Mouse (Mus musculus) ES-E14 (cell line): Measurements from ENCODE around the gene Shb. TPM values are rescaled to one million over a fixed set of nuclear protein-coding genes. Genes with fewer than 3 reads are reported as not detected.

ENCODE experiments used
- DNase-seq: peaks from one replicate; pipeline ENCODE4 v3.0.0-alpha.2; 2013; ENCODE audit warnings: low read depth, low spot score
- H3K27ac ChIP-seq: 2 replicates; pipeline ENCODE4 v1.5.1; 2012; ENCODE audit warnings: low read depth, mild to moderate bottlenecking, low read length, moderate library complexity, mixed read lengths; ENCODE audit not compliant: poor library complexity, insufficient read depth, severe bottlenecking
- H3K36me3 ChIP-seq: 2 replicates; pipeline ENCODE4 v1.6.1; 2012; ENCODE audit warnings: mild to moderate bottlenecking, low read length, moderate library complexity, mixed read lengths; ENCODE audit not compliant: control insufficient read depth, poor library complexity, insufficient read depth, severe bottlenecking
- H3K4me1 ChIP-seq, 2 experiments: fragments of 150-350 bp in 1 of 2; sonication (generic) in 1 of 2; 2 replicates each; pipeline ENCODE4 v1.6.1; 2012; ENCODE audit warnings: low read length in 2 of 2, mild to moderate bottlenecking in 1 of 2, mixed read lengths in 1 of 2; ENCODE audit not compliant: control insufficient read depth in 2 of 2, insufficient read depth in 2 of 2, poor library complexity in 1 of 2
- H3K4me3 ChIP-seq, 2 experiments: fragments of 150-350 bp in 1 of 2; sonication (generic) in 1 of 2; 2 replicates each; pipeline ENCODE4 v1.5.1; 2012; ENCODE audit warnings: low read length in 2 of 2, low read depth in 1 of 2, mild to moderate bottlenecking in 1 of 2, mixed read lengths in 1 of 2; ENCODE audit not compliant: insufficient read depth in 1 of 2, poor library complexity in 1 of 2, severe bottlenecking in 1 of 2
- H3K9ac ChIP-seq: 2 replicates; pipeline ENCODE4 v1.6.1; 2012; ENCODE audit warnings: low read depth, mild to moderate bottlenecking, low read length, mixed read lengths; ENCODE audit not compliant: poor library complexity, insufficient read depth, severe bottlenecking
- H3K9me3 ChIP-seq: fragments of 150-350 bp; sonication (generic); 2 replicates; pipeline ENCODE4 v1.6.1; 2012; ENCODE audit warnings: low read depth, mild to moderate bottlenecking, low read length; ENCODE audit not compliant: control insufficient read depth, insufficient read depth
- CHD2 ChIP-seq: IDR thresholded peaks from 2 replicates; pipeline ENCODE4 v1.6.1; 2014; ENCODE audit warnings: mild to moderate bottlenecking, low read depth, low read length, inconsistent platforms
- HCFC1 ChIP-seq: IDR thresholded peaks from 2 replicates; pipeline ENCODE4 v1.6.1; 2012; ENCODE audit warnings: low read length, inconsistent platforms, borderline replicate concordance; ENCODE audit not compliant: insufficient read depth
- MAFK ChIP-seq: IDR thresholded peaks from 2 replicates; pipeline ENCODE4 v1.6.1; 2014; ENCODE audit warnings: mild to moderate bottlenecking, low read depth, low read length, inconsistent platforms; ENCODE audit not compliant: insufficient read depth
- ZC3H11A ChIP-seq: IDR thresholded peaks from 2 replicates; pipeline ENCODE4 v1.6.1; 2012; ENCODE audit warnings: low read depth, mild to moderate bottlenecking, inconsistent platforms, low read length, borderline replicate concordance
- ZNF384 ChIP-seq: IDR thresholded peaks from 2 replicates; pipeline ENCODE4 v1.6.1; 2012; ENCODE audit warnings: low read depth, low read length, inconsistent platforms
- in situ Hi-C, 2 experiments: fragments of 600-800 bp; cut with MboI; formaldehyde crosslinking; loops; one replicate each; pipeline ENCODE4 v1.15.1; 2025; ENCODE audit warnings: low sequenced_read_pairs in 2 of 2, inconsistent platforms in 1 of 2; ENCODE audit not compliant: unreplicated experiment in 2 of 2
- total RNA-seq: library from RNA; depleted of rRNA; stranded (reverse); fragments of 300-350 nt; gene quantifications from 2 replicates; pipeline ENCODE4 v1.2.3, GENCODE M21; 2012

Shb gene
- total RNA-seq, 1 experiment, result 15.9 TPM

DNA sequence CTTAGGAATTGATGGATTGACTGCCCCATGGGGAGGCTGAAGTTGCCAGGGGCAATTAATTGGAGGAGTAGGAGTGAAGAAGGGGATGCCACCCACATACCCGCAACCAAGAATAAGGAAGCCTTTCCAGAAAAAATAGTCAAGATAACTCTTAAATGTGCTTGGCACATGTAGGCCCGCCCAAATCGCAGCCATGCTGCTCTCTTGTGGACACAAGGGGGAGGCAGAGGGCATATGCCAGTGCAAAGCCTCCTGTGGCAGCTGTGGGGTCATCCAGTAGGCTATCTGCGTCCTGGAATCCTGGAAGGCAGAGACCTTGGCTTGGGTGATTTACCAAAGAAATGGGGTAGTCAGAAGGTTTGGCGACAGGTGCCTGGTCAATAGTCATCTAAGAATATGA lies 17.2 kb upstream of the Shb start:
- Histone ChIP-seq H3K4me1 (peaks cover 0 to 3% of the 10 kb centered on the region in 2 experiments; a peak in 1 of 4 replicates), H3K9me3 (no peaks in the 10 kb centered on the region), H3K9ac (no peak overlapping the region), H3K4me3 (no peak overlapping the region), H3K27ac (no peak overlapping the region), H3K36me3 (no peaks in the 10 kb centered on the region)
- DNase-seq, result no peak
- in situ Hi-C loops, result no loop called here
- TF ChIP-seq HCFC1 (no peak), MAFK (no peak), ZC3H11A (peak; percentile 55; the same call in 1 of the 2 replicates)

- in situ Hi-C loops, result no loop called here
- Histone ChIP-seq H3K9me3 (no peaks in the 10 kb centered on the region), H3K27ac (no peak overlapping the region), H3K4me3 (no peak overlapping the region), H3K4me1 (no peaks in the 10 kb centered on the region; a peak in 1 of 4 replicates), H3K36me3 (no peaks in the 10 kb centered on the region), H3K9ac (no peak overlapping the region)
- TF ChIP-seq ZC3H11A (no peak), ZNF384 (no peak), HCFC1 (no peak), CHD2 (no peak), MAFK (no peak)
- no peak for DNase-seq
Observed at GRCm38 (mm10) chr4:45545851-45546250, 13.6 kb upstream of the Shb start.

DNA sequence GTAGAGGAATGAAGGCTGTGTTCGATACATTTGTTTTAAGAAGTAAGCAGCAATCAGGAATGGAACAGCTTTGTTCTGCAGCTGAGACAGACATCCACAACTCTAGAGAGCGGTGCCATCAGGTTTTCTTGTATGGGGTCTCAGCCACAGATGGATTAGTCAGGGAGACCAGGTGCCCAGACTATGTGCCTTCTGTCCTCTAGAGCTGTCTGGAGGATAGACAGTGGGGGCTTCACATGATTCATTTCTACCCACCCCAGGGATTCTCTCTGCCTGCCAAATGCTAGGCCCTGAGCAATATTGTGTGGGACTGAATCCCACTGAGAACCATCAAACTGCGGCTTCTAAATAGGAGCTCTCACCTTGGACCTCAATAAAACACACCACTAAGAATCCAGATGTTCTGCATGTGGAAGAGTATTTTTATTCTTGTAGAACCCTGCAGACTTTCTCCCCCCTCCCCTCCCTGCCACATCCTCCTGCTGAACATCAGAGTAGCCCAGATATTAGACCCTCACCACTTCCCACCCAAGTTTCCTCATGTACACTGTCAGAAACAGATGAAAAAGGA lies 11.3 kb upstream of the Shb start:
- no peaks in the 10 kb centered on the region for H3K9me3 ChIP-seq
- in situ Hi-C loops, result no loop called here
- H3K9ac ChIP-seq, result no peak overlapping the region
- H3K36me3 ChIP-seq, result no peaks in the 10 kb centered on the region
- H3K4me1 ChIP-seq, result no peaks in the 10 kb centered on the region; a peak in 1 of 4 replicates
- no peak for DNase-seq
- H3K27ac ChIP-seq, result no peak overlapping the region
- no peak overlapping the region for H3K4me3 ChIP-seq
- TF ChIP-seq ZNF384, result no peak
- TF ChIP-seq HCFC1, result no peak
- no peak for TF ChIP-seq ZC3H11A
- no peak for TF ChIP-seq CHD2
- TF ChIP-seq MAFK, result no peak

DNA sequence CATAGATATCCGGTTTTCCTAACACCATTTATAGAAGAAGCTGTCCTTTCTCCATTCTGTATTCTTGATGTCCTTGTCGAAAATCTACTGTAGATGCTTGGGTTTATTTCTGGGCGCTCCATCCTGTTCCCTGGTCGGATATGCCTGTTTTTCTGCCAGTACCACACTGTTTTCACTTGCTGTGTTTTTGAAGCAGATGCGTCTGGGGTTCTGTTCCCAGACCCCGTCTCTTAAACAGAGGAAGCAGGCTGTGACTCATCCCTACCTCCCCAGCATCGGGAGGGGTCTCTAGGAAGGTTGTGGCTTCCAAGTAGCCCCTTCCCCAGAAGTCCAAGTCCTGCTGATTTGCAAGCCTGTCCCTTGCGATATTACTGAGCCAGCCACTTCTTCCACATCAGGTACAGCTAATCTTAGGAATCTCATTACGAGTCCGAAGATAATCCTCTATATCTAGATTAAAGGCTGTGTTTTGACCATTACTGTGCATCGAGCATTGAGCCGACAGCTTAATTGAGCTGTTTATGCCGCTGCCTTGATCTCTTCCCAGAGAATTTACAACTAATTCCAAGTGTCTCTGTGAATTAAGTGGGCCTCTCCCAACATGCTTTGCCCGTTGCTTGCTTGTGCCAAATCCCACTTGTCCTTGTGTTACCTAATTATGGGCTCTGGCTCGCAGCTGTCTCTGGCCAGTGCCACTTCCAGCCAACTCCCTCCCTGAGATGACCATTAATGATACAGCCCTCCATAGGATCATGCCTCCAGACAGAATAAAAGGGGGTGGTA lies 8.1 kb upstream of the Shb start:
- no peak overlapping the region for H3K4me3 ChIP-seq
- no peak overlapping the region for H3K27ac ChIP-seq
- in situ Hi-C loops, result no loop called here
- no peak overlapping the region for H3K9ac ChIP-seq
- H3K36me3 ChIP-seq, result no peaks in the 10 kb centered on the region
- H3K4me1 ChIP-seq, result no peaks in the 10 kb centered on the region
- DNase-seq, result no peak
- H3K9me3 ChIP-seq, result no peaks in the 10 kb centered on the region
- TF ChIP-seq MAFK, result no peak
- no peak for TF ChIP-seq CHD2

DNA sequence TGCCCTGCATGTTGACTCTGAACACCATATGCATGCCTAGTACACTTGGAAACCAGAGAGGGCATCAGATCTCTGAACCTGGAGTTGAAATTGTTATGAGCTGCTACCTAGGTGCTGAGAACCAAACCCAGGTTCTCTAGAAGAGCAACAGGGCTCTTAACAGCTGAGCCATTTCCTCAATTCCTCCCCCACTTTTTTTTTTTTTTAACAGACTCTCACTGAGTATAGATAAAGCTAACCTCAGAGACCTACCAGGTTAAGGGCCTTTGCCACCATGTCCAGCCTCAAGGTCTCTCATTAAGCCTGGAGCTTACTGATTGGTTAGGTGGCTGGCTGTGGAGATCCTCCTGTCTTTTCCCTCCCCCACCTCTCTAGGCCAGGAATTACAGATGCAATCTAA lies 6.9 kb upstream of the Shb start:
- Histone ChIP-seq H3K36me3 (no peaks in the 10 kb centered on the region), H3K9me3 (no peaks in the 10 kb centered on the region), H3K27ac (no peak overlapping the region), H3K4me3 (no peak overlapping the region), H3K9ac (no peak overlapping the region), H3K4me1 (no peaks in the 10 kb centered on the region)
- in situ Hi-C loops, result no loop called here
- no peak for TF ChIP-seq ZC3H11A
- no peak for TF ChIP-seq CHD2
- TF ChIP-seq MAFK, result no peak
- TF ChIP-seq HCFC1, result no peak
- TF ChIP-seq ZNF384, result no peak
- DNase-seq, result no peak
